In the genomic region with DNA sequence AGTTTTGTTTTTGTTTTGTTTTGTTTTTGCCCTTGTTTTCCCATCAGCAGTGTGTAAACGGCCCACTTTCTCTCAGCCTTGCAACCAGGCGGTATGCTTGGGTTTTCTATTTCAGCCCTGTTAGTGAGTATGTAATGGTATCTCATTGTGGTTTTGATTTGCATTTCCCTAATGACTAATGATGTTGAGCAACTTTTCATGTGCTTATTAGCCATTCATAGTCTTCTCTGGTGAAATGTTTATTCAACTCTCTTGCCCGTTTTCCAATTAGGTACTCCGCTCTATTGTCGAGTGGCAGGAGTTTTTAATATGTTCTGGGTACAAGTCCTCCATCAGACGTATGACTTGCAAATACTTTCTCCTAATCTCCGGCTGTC, we compare ENCODE assay signal across 9 mouse cellular contexts.
DNase-seq lines count a peak whose midpoint lies in the region; ATAC-seq and TF ChIP-seq lines count a peak whose summit lies in the region.
"Had no signal": no experiment of that assay in that cellular context is flagged by ENCODE, and none has a peak within 500 bp of the region (broad histone marks: within the 10 kb centered on the region; RNA-seq: fewer than 3 reads in every experiment).

No protein-coding gene starts in this region.

- H3K27me3 ChIP-seq in hindbrain, postnatal 0 days (ENCODE audit: insufficient read depth, low read length): no peaks in the 10 kb centered on the region
- H3K27me3 ChIP-seq in hindbrain, embryonic 13.5 days: 0 out of 2 replicates have a peak, but pooled peaks cover 4% of the 10 kb centered on the region

- ATAC-seq in hindbrain, postnatal 0 days: no peak
- no peak for ATAC-seq in hindbrain, embryonic 13.5 days (ENCODE audit: low FRiP score)
- ATAC-seq: midbrain, embryonic 13.5 days had no signal

- no peak for TF ChIP-seq CTCF in hindbrain, postnatal 0 days (IDR thresholded peaks at IDR 0.05; ENCODE audit: low read depth)

- no peak for DNase-seq in hindbrain, postnatal 0 days (ENCODE audit: low spot score)
- peak; percentile 12 for DNase-seq in A20 (ENCODE audit: low read depth, low spot score)
- peak; percentile 92 for DNase-seq in Muller cell, postnatal 12 days (ENCODE audit: inconsistent ontology term)
- DNase-seq in gonadal fat pad, adult 2 months (ENCODE audit: low read depth): peak; percentile 37
- DNase-seq in cerebellum, adult 8-10 months: no peak
- no peak for DNase-seq in right cerebral cortex, postnatal 25 days

- no peaks in the 10 kb centered on the region for H3K9me3 ChIP-seq in hindbrain, postnatal 0 days (ENCODE audit: low read length)
- H3K9me3 ChIP-seq in hindbrain, embryonic 13.5 days: no peaks in the 10 kb centered on the region
- H3K9me3 ChIP-seq: G1E; midbrain, embryonic 13.5 days had no signal

- H3K4me1 ChIP-seq in hindbrain, postnatal 0 days (ENCODE audit: insufficient read depth, low read length): no peaks in the 10 kb centered on the region
- H3K4me1 ChIP-seq in hindbrain, embryonic 13.5 days (replicated peaks): peaks cover 6% of the 10 kb centered on the region

- H3K9ac ChIP-seq in hindbrain, postnatal 0 days (replicated peaks; ENCODE audit: low read length): no peak overlapping the region
- no peak overlapping the region for H3K9ac ChIP-seq in hindbrain, embryonic 13.5 days
- H3K9ac ChIP-seq: midbrain, embryonic 13.5 days had no signal

- 48% methylated on average over 7 of the region's 7 CpGs for WGBS in hindbrain, postnatal 0 days
- WGBS in hindbrain, embryonic 13.5 days: 49% methylated on average over 7 of the region's 7 CpGs

- no peaks in the 10 kb centered on the region for H3K36me3 ChIP-seq in hindbrain, postnatal 0 days (ENCODE audit: insufficient read depth, low read length)
- no peaks in the 10 kb centered on the region for H3K36me3 ChIP-seq in hindbrain, embryonic 13.5 days
- H3K36me3 ChIP-seq: G1E; midbrain, embryonic 13.5 days had no signal

- no peak overlapping the region for H3K27ac ChIP-seq in hindbrain, postnatal 0 days
- H3K27ac ChIP-seq in hindbrain, embryonic 13.5 days: no peak overlapping the region
- H3K27ac ChIP-seq: midbrain, embryonic 13.5 days had no signal

- peak overlapping the region; percentile 23 for H3K4me2 ChIP-seq in hindbrain, postnatal 0 days (ENCODE audit: low read depth, low read length)
- no peak overlapping the region for H3K4me2 ChIP-seq in hindbrain, embryonic 13.5 days
- H3K4me2 ChIP-seq: midbrain, embryonic 13.5 days had no signal

- H3K4me3 ChIP-seq in hindbrain, postnatal 0 days (ENCODE audit: low read length): no peak overlapping the region
- no peak overlapping the region for H3K4me3 ChIP-seq in hindbrain, embryonic 13.5 days
- H3K4me3 ChIP-seq: midbrain, embryonic 13.5 days had no signal

Comparison
In these comparisons a context has a peak if more than half of its experiments do, and no peak if none do; other contexts are left out.
1. DNase-seq: peak in A20 (single experiment), Muller cell, postnatal 12 days (single experiment) and gonadal fat pad, adult 2 months (single experiment); none in hindbrain, postnatal 0 days (single experiment), cerebellum, adult 8-10 months (single experiment) and right cerebral cortex, postnatal 25 days (single experiment).